Mouse (Mus musculus) heart, embryonic 15.5 days (tissue): ENCODE measurements around the gene Ptprs. TPM values are rescaled to one million over a fixed set of nuclear protein-coding genes. Genes with fewer than 3 reads are reported as not detected.

ENCODE experiments used
- ATAC-seq: fragments of 200-750 bp; cut with Nextera tagmentation; replicated peaks from 2 replicates; pipeline ENCODE4 v1.8.0; 2017; ENCODE audit warnings: low read depth, moderate TSS enrichment; ENCODE audit not compliant: insufficient number of reproducible peaks, insufficient read depth, low FRiP score
- H3K27ac ChIP-seq: fragments of 300-500 bp; sonication (generic); 2 replicates; pipeline ENCODE4 v1.5.1; 2015; ENCODE audit warnings: mild to moderate bottlenecking, inconsistent platforms
- H3K27me3 ChIP-seq: fragments of 300-500 bp; sonication (generic); 2 replicates; pipeline ENCODE4 v1.6.1; 2015; ENCODE audit warnings: inconsistent platforms
- H3K36me3 ChIP-seq: fragments of 300-500 bp; sonication (generic); 2 replicates; pipeline ENCODE4 v1.6.1; 2015; ENCODE audit warnings: mild to moderate bottlenecking, inconsistent platforms
- H3K4me1 ChIP-seq: fragments of 300-500 bp; sonication (generic); replicated peaks from 2 replicates; pipeline ENCODE4 v1.6.1; 2015; ENCODE audit warnings: inconsistent platforms
- H3K4me2 ChIP-seq: fragments of 300-500 bp; sonication (generic); 2 replicates; pipeline ENCODE4 v1.6.1; 2015; ENCODE audit warnings: inconsistent platforms, mild to moderate bottlenecking, moderate library complexity
- H3K4me3 ChIP-seq: fragments of 300-500 bp; sonication (generic); 2 replicates; pipeline ENCODE4 v1.5.1; 2015; ENCODE audit warnings: mild to moderate bottlenecking, inconsistent platforms
- H3K9ac ChIP-seq: fragments of 300-500 bp; sonication (generic); 2 replicates; pipeline ENCODE4 v1.6.1; 2015; ENCODE audit warnings: mild to moderate bottlenecking, inconsistent platforms
- H3K9me3 ChIP-seq: fragments of 300-500 bp; sonication (generic); replicated peaks from 2 replicates; pipeline ENCODE4 v1.6.1; 2016; ENCODE audit warnings: inconsistent platforms
- WGBS: fragments of 180-500 bp; shearing (Covaris S2); methylation state at CpG from one replicate; pipeline ENCODE4 v1.1.7; 2015; ENCODE audit warnings: mixed read lengths; 5-methylcytosine and 5-hydroxymethylcytosine counted together
- polyA plus RNA-seq: library from polyadenylated mRNA; unstranded; fragments of >200 nt; fragmentation: Nextera tagmentation; extraction: Ambion mirVana; gene quantifications from 2 replicates; pipeline ENCODE4 v1.2.1, GENCODE M21; 2015

The Ptprs gene
- polyA plus RNA-seq, result 37.6 and 62.0 TPM in 2 replicates

GRCm38 (mm10) chr17:56476402-56476752 lies at the start of gene Ptprs:
Gene Ptprs, minus strand, starts transcription at chr17:56476483.
- peaks cover 52% of the 10 kb centered on the region for H3K4me1 ChIP-seq

GRCm38 (mm10) chr17:56524943-56525342 lies 48.7 kb upstream of the Ptprs start:
- Histone ChIP-seq H3K4me3 (no peak overlapping the region), H3K9me3 (no peaks in the 10 kb centered on the region), H3K4me2 (no peak overlapping the region), H3K27me3 (peaks cover 10% of the 10 kb centered on the region; the same call in 1 of the 2 replicates), H3K9ac (no peak overlapping the region), H3K27ac (no peak overlapping the region), H3K36me3 (no peaks in the 10 kb centered on the region), H3K4me1 (no peaks in the 10 kb centered on the region)
- no peak for ATAC-seq
- WGBS, result 72% methylated on average over 4 of the region's 4 CpGs

More at GRCm38 (mm10) chr17:56476402-56476752, at the start of gene Ptprs:
- peak within 1 kb of the TSS; percentile 64 for H3K27ac ChIP-seq
- H3K4me2 ChIP-seq, result peak within 1 kb of the TSS; percentile 99
- H3K9ac ChIP-seq, result peak within 1 kb of the TSS; percentile 86
- peak; percentile 82 for ATAC-seq
- 0 out of 2 replicates have a peak, but pooled peaks cover 5% of the 10 kb centered on the region for H3K9me3 ChIP-seq
- H3K27me3 ChIP-seq, result peaks cover 49% of the 10 kb centered on the region
- peak within 1 kb of the TSS; percentile 86 for H3K4me3 ChIP-seq
- under 1% methylated on average over 27 of the region's 27 CpGs for WGBS
- H3K36me3 ChIP-seq, result no peaks in the 10 kb centered on the region

- no peak overlapping the region for H3K27ac ChIP-seq
- ATAC-seq, result no peak
- 55% methylated on average over 1 of the region's 1 CpGs for WGBS
Measured at GRCm38 (mm10) chr17:56522744-56523143, 46.5 kb upstream of the Ptprs start.

GRCm38 (mm10) chr17:56515690-56516410 lies 39.6 kb upstream of the Ptprs start:
- Histone ChIP-seq H3K9me3 (no peaks in the 10 kb centered on the region), H3K27me3 (peaks cover 62% of the 10 kb centered on the region), H3K4me2 (no peak overlapping the region), H3K9ac (no peak overlapping the region), H3K4me3 (no peak overlapping the region), H3K27ac (no peak overlapping the region), H3K36me3 (no peaks in the 10 kb centered on the region), H3K4me1 (peaks cover 18% of the 10 kb centered on the region)
- 0 out of 2 replicates have a peak, but pooled peaks have one; percentile 28 for ATAC-seq
- WGBS, result 18% methylated on average over 13 of the region's 13 CpGs

More at GRCm38 (mm10) chr17:56522744-56523143, 46.5 kb upstream of the Ptprs start:
- no peak overlapping the region for H3K9ac ChIP-seq
- no peak overlapping the region for H3K4me3 ChIP-seq
- H3K9me3 ChIP-seq, result no peaks in the 10 kb centered on the region
- peaks cover 13% of the 10 kb centered on the region; the same call in 1 of the 2 replicates for H3K27me3 ChIP-seq
- H3K36me3 ChIP-seq, result no peaks in the 10 kb centered on the region
- H3K4me2 ChIP-seq, result no peak overlapping the region
- H3K4me1 ChIP-seq, result no peaks in the 10 kb centered on the region

GRCm38 (mm10) chr17:56514916-56515315 lies 38.6 kb upstream of the Ptprs start:
- Histone ChIP-seq H3K9ac (no peak overlapping the region), H3K27ac (no peak overlapping the region), H3K27me3 (peaks cover 71% of the 10 kb centered on the region), H3K4me1 (peaks cover 24% of the 10 kb centered on the region), H3K4me3 (no peak overlapping the region), H3K36me3 (no peaks in the 10 kb centered on the region), H3K9me3 (no peaks in the 10 kb centered on the region), H3K4me2 (no peak overlapping the region)
- 48% methylated on average over 12 of the region's 12 CpGs for WGBS
- no peak for ATAC-seq

GRCm38 (mm10) chr17:56514330-56514729 lies 38.0 kb upstream of the Ptprs start:
- no peaks in the 10 kb centered on the region for H3K9me3 ChIP-seq
- H3K9ac ChIP-seq, result no peak overlapping the region
- H3K4me3 ChIP-seq, result no peak overlapping the region
- peaks cover 24% of the 10 kb centered on the region for H3K4me1 ChIP-seq
- no peak overlapping the region for H3K27ac ChIP-seq
- H3K27me3 ChIP-seq, result peaks cover 77% of the 10 kb centered on the region
- H3K4me2 ChIP-seq, result no peak overlapping the region
- ATAC-seq, result no peak
- H3K36me3 ChIP-seq, result no peaks in the 10 kb centered on the region

- no peak for ATAC-seq
- H3K4me1 ChIP-seq, result peaks cover 27% of the 10 kb centered on the region
- no peaks in the 10 kb centered on the region for H3K36me3 ChIP-seq
- H3K27ac ChIP-seq, result no peak within 1 kb of the TSS
- H3K4me2 ChIP-seq, result peak within 1 kb of the TSS; percentile 51
- H3K27me3 ChIP-seq, result peaks cover 85% of the 10 kb centered on the region
- H3K4me3 ChIP-seq, result peak within 1 kb of the TSS; percentile 30
- no peak within 1 kb of the TSS for H3K9ac ChIP-seq
- WGBS, result 63% methylated on average over 22 of the region's 22 CpGs
- no peaks in the 10 kb centered on the region for H3K9me3 ChIP-seq
Measured at GRCm38 (mm10) chr17:56512310-56512709, 36.0 kb upstream of the Ptprs start, which contains the start of gene Znrf4. Gene Znrf4, minus strand, starts transcription at chr17:56512431.

- no peaks in the 10 kb centered on the region for H3K36me3 ChIP-seq
- peak overlapping the region; percentile 30 for H3K4me3 ChIP-seq
- H3K4me2 ChIP-seq, result peak overlapping the region; percentile 51
- no peak for ATAC-seq
- H3K9me3 ChIP-seq, result no peaks in the 10 kb centered on the region
- peaks cover 79% of the 10 kb centered on the region for H3K27me3 ChIP-seq
- H3K4me1 ChIP-seq, result peaks cover 31% of the 10 kb centered on the region
- WGBS, result 22% methylated on average over 29 of the region's 29 CpGs
- H3K27ac ChIP-seq, result no peak overlapping the region
- no peak overlapping the region for H3K9ac ChIP-seq
Measured at GRCm38 (mm10) chr17:56511707-56512090, 35.4 kb upstream of the Ptprs start.

- Histone ChIP-seq H3K4me1 (peaks cover 29% of the 10 kb centered on the region), H3K4me2 (peak overlapping the region; percentile 51), H3K27ac (no peak overlapping the region), H3K9me3 (no peaks in the 10 kb centered on the region), H3K27me3 (peaks cover 76% of the 10 kb centered on the region), H3K4me3 (peak overlapping the region; percentile 30), H3K36me3 (no peaks in the 10 kb centered on the region), H3K9ac (no peak overlapping the region)
- ATAC-seq, result no peak
- 6% methylated on average over 60 of the region's 60 CpGs for WGBS
Measured at GRCm38 (mm10) chr17:56510970-56511706, 34.9 kb upstream of the Ptprs start.

- WGBS, result 26% methylated on average over 27 of the region's 27 CpGs
- H3K4me3 ChIP-seq, result peak overlapping the region; percentile 30
- no peak for ATAC-seq
- no peak overlapping the region for H3K27ac ChIP-seq
- no peak overlapping the region for H3K9ac ChIP-seq
- no peaks in the 10 kb centered on the region for H3K36me3 ChIP-seq
- peaks cover 23% of the 10 kb centered on the region for H3K4me1 ChIP-seq
- no peaks in the 10 kb centered on the region for H3K9me3 ChIP-seq
- peak overlapping the region; percentile 51 for H3K4me2 ChIP-seq
- peaks cover 70% of the 10 kb centered on the region for H3K27me3 ChIP-seq
Measured at GRCm38 (mm10) chr17:56510473-56510969, 34.2 kb upstream of the Ptprs start.

- Histone ChIP-seq H3K4me2 (no peak overlapping the region), H3K27ac (no peak overlapping the region), H3K9me3 (no peaks in the 10 kb centered on the region), H3K36me3 (no peaks in the 10 kb centered on the region), H3K27me3 (peaks cover 64% of the 10 kb centered on the region), H3K9ac (no peak overlapping the region), H3K4me1 (peaks cover 22% of the 10 kb centered on the region), H3K4me3 (0 out of 2 replicates have a peak overlapping the region, but pooled peaks have one; percentile 11)
- no peak for ATAC-seq
- 7% methylated on average over 31 of the region's 37 CpGs for WGBS
Measured at GRCm38 (mm10) chr17:56509707-56510472, 33.6 kb upstream of the Ptprs start.
